Mouse (Mus musculus): ENCODE results near the gene Fam155a.

Gene Fam155a

DNA sequence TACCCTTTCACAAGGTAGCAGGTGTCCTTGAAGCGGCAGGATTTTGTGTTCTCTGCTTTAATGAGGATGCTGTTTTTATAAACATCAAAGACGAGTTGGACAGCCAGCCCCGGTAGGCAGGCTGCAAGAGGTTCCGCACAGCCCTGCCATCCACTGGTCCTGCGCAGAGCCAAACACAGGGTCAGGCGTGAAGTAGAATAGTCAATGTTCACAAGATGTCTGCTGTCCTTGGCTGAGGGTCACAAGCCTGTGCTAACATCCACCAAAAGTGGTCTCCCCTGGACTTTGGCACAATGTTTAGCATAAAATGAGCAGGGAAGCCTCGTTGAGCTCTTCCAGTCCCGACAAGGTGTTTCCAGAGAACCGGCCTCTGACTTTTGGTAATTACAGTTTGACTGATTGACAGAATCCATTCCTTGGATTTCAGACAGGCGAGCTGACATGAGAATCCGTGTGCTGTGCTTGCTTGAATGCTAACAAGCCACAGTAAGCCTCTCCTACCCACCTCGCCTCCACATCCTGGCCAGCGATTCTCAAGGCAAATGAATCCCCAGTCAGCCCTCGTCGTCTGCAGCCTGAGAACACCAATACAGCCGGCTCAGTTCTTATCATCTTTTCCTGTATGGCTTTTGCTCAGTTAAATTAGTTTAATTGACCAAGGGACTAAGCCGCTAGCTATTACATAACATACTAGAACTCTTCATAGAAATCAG is 522.7 kb downstream of the Fam155a start:
- in situ Hi-C loops (cut with MboI; ENCODE audit: low pct_unique_long_range_greater_than_20kb in 1 of 2, low sequenced_read_pairs in 2 of 2, unreplicated experiment in 1 of 2): loop anchor here (25.0 kb wide), 3 partner anchors 214 to 689 kb away; no protein-coding TSS in a partner anchor

DNA sequence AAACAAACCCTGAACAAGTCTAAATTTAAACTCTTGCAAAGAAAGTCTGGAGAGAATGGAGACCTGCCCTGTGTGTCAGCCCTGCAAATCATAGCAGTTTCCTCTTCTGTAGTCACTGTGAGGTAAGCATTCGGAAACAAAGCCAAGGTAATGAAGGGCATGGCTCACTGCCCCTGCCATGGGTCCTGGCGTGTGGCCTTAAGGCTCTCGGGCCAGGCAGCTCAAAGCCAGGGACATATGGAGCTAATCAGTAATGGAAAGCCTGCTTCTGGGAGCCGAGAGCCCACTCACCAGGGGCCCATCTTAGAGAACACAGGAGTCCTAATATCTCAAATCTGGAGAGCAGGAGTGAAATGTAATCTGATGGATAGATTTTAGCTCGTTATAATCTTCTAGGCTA is 525.0 kb downstream of the Fam155a start:
- in situ Hi-C loops (cut with MboI; ENCODE audit: low pct_unique_long_range_greater_than_20kb in 1 of 2, low sequenced_read_pairs in 2 of 2, unreplicated experiment in 1 of 2): loop anchor here (25.0 kb wide), 3 partner anchors 216 to 691 kb away; no protein-coding TSS in a partner anchor

DNA sequence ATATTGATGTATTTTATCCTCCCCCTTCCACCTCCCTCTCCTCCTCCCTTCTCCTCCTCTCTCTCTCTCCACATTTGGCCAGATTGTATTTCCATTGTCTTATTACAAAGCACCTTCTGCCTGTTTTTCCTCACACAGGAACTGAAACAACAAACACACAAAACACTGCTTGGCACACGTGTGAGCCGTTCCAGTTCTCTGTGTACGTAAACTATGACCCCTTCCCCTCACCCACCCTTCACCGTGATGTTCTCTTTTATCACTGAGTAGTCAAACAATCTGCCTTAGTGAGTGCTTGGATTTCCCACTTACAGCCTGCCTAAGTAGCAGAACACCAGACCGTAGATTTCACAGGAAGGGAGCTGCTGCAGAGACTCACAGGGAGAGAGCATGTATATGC is 530.0 kb downstream of the Fam155a start:
- in situ Hi-C loops (cut with MboI; ENCODE audit: low pct_unique_long_range_greater_than_20kb in 1 of 2, low sequenced_read_pairs in 2 of 2, unreplicated experiment in 1 of 2): loop anchor here (25.0 kb wide), 3 partner anchors 221 to 696 kb away; no protein-coding TSS in a partner anchor

DNA sequence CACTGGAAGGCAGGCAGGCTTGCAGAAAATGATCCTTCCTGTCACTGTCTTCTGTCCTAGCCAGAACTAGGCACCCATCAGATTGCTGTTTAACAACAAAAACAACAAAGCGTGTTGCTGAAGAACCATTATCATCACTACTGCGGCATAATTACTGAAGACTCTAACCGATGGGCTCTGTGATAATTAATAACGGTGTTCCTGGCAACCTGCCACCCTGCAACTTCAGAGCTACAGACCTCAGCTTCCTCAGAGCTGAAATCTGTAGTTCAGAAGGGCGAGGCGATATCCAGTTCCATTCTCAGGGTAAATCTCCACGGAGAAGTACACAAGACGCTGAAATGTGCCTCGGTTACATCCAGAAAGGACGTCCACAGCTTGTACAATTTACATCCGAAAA is 531.2 kb downstream of the Fam155a start:
- in situ Hi-C loops (cut with MboI; ENCODE audit: low pct_unique_long_range_greater_than_20kb in 1 of 2, low sequenced_read_pairs in 2 of 2, unreplicated experiment in 1 of 2): loop anchor here (25.0 kb wide), 3 partner anchors 223 to 698 kb away; no protein-coding TSS in a partner anchor

DNA sequence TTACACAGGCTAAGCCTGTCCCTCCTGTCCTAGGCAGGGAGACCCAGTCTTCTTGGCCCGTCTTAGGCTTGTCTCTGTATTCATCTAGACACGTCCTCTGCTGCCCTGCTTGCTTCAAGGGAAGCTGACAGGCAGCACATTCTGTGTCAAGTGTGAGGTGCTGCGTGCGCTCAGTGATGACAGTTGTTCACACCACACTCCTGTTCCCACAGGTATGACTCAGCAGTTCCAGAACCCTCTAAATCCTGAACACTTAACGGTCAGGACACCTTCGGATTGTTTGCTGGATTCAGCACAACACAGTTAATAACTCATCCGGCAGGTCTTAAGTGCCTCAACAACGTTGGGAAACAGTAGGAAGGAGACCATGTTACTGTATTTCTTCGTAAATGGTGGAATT is 532.0 kb downstream of the Fam155a start:
- in situ Hi-C loops (cut with MboI; ENCODE audit: low pct_unique_long_range_greater_than_20kb in 1 of 2, low sequenced_read_pairs in 2 of 2, unreplicated experiment in 1 of 2): loop anchor here (25.0 kb wide), 3 partner anchors 223 to 698 kb away; no protein-coding TSS in a partner anchor

DNA sequence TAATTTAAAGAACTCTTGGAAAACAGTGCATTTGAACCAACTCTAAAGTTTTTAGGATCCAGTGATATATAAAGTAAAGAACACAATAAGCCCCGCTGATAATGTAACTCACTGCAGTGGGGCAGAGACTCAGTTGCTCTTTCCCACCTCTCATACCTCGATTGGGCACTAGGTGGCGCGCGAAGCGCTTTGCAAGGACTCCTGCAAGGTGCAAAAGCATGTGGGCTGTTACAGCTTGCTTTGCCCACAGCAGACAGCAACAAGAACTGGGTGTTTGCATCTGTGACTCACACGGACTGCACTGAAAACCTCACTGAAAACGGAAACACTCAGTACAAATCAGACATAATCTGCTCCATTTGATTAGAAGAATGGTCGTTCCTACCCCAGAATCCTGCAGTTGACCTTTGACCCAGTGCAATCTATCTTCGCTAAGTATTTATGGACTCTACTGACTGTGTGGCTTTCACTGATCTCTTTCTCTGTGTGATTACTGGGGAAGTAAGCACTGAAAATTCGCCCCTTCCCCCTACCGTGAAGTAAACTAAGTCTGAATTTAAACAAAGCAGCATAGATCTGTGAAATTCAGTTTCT is 537.5 kb downstream of the Fam155a start:
- in situ Hi-C loops (cut with MboI; ENCODE audit: low pct_unique_long_range_greater_than_20kb in 1 of 2, low sequenced_read_pairs in 2 of 2, unreplicated experiment in 1 of 2): loop anchor here (25.0 kb wide), 3 partner anchors 229 to 704 kb away; no protein-coding TSS in a partner anchor

DNA sequence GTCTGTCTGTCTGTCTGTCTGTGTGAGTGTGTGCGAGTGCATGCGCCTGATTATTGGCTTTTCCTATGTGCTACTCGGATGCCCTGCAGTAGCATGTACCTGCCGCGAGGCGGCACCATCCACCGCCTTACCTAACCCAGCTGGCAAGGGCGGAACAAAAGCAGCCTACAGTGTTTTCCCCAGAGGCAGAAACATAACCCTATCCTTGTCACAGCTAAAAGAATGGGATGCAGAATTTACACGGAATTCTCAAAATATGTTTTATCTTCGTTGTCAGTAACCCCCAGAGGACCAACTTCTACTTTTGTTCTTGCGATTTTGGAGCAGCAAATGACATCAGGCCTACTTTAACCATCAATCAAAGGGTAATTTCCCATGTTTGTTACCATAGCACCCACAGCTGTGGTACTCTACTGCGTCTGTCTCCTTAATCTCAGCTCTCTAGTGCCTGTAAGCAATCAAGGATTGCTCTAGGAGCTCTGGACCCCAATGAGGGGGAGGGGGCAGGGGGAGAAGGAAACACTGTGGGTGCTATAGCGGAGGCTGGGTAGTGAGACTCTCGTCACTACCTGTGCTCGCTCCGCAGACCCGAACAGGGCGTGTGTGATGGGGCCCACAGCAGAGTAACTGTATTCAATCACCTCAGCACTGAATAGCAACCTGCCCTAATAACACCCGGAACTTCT is 543.0 kb downstream of the Fam155a start:
- in situ Hi-C loops (cut with MboI; ENCODE audit: low pct_unique_long_range_greater_than_20kb in 1 of 2, low sequenced_read_pairs in 2 of 2, unreplicated experiment in 1 of 2): loop anchor here (25.0 kb wide), 3 partner anchors 234 to 709 kb away; no protein-coding TSS in a partner anchor

DNA sequence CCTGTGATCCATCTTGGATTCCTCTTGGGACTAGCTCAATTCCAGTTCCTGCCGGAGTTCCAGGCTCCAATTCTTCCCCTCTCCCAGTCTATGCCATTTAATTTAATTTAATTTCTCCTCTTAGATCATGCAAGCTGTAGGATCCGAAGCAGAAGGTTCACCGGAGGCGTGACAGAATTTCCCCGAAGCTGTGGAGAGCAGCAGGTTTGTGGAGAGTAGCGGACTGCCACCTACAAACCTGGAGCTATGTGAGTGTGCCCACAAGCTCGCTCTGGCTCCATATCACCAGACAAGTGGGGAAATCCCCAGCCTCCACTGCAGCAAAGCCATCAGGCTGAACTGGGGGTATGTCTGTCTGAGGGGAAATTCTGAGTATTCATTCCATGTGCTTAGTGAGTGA is 544.2 kb downstream of the Fam155a start:
- in situ Hi-C loops (cut with MboI; ENCODE audit: low pct_unique_long_range_greater_than_20kb in 1 of 2, low sequenced_read_pairs in 2 of 2, unreplicated experiment in 1 of 2): loop anchor here (25.0 kb wide), 3 partner anchors 236 to 711 kb away; no protein-coding TSS in a partner anchor

DNA sequence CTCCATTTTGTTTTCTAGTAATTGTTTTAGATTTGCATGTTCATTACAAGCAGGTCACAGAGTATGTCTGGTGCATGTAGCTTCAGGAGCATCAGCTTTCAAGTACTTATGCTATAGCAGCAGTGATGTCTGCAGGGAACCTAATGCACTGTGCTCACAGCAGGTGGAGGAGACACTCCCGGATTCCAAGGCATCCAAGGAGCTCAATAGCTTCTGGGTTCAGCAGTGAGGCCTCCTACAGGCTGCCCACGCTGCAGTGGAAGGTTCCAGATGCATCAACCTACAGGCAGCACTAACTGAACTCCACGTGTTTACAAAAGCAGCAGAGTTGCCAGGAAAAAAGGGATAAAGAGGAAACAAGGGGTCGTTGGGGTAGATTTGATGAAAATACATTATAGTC is 559.2 kb downstream of the Fam155a start:
- in situ Hi-C loops (cut with MboI; ENCODE audit: low pct_unique_long_range_greater_than_20kb in 1 of 2, low sequenced_read_pairs in 2 of 2, unreplicated experiment in 1 of 2): no loop called here

DNA sequence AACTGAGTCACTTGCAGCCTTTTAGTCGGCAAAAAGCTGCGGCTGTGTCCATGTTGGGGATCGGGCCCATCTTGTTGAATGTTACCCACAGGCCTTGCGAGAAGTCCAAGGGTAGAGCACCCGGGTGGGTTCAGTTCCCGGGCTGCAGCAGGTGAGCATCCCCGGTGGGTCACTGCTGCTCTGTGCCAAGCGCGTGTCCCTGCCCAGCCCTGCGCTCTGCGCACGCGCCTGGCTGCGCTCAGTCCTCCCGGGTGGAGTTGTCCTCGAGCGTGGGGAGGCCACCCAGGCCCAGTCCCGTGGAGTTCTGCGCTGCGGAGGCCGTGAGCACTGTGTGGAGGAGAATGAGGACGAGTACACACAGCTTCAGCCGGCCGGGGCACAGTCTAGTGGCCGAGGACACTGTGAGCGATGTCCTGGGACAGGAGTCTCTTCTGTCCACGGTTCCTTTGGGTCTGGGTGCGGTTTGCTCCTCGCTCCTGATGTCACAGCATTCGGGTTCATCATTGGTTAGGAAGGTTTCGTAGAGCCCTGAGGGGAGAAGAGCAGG is 563.4 kb downstream of the Fam155a start:
- in situ Hi-C loops (cut with MboI; ENCODE audit: low pct_unique_long_range_greater_than_20kb in 1 of 2, low sequenced_read_pairs in 2 of 2, unreplicated experiment in 1 of 2): no loop called here

DNA sequence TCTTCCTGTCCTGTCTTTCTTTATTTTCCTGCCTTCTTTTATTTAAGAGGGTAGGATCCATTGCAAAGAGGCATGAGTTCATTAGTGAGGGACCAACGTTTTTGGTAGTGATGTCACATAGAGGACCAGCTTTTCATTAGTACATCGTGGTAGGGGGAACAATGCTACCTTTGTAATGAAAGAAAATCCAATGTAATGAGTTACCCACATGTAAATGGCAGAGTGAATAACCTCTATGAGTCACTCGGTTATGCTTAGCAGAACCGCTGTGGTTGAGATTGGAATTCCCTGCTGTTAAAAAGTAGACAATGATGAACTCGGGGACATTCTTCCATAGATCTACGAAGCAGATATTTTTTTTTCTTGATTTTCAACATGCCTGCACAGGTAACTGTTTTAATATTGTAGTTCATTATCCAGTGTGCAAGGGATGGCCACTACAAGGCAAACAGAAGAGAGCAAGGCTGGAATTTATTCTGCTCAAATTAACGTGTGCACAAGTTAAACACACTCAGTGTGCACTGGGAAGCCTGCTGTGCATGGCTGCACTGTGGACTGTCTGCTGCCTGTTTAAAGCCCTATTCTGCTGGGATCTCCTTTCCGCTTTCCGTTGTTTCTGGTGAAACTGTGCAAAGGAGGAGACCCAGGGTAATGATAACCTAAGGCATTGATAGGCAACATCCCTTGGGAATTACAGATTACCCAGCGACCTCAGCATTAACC is 566.5 kb downstream of the Fam155a start:
- in situ Hi-C loops (cut with MboI; ENCODE audit: low pct_unique_long_range_greater_than_20kb in 1 of 2, low sequenced_read_pairs in 2 of 2, unreplicated experiment in 1 of 2): no loop called here

DNA sequence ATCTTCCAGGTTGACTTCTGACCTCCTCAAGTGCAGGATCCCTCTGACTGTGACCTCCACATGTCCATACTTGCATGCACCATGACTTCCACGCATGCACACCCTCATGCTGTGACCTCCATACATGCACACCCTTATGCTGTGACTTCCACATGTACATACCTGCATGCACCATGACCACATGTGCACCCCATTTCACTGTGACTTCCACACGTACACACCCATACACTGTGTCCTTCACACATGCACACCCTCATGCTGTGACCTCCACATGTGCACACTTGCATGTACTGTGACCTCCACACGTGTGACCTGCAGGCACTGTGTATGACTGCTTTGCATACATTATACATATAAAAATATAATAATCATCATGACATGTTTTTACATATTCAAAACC is 570.9 kb downstream of the Fam155a start:
- in situ Hi-C loops (cut with MboI; ENCODE audit: low pct_unique_long_range_greater_than_20kb in 1 of 2, low sequenced_read_pairs in 2 of 2, unreplicated experiment in 1 of 2): no loop called here

DNA sequence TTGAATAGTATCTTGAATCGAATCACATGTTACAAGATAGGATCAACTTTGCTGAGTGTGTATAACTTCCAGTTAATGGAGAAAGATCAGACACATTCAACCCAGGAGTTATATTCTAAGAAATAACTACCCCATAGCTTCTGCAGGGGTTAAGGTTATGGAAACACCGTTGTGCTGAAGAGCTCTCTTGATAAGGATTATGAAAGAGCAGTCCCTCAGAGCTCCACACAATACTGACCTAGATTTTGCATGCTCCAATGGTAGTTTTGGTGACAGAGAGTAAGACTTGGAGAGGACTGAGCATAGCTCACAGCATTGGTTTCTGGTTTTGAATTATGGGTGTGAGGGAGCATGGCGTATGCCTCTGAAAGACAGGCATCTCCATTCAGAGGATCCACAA is 579.3 kb downstream of the Fam155a start:
- in situ Hi-C loops (cut with MboI; ENCODE audit: low pct_unique_long_range_greater_than_20kb in 1 of 2, low sequenced_read_pairs in 2 of 2, unreplicated experiment in 1 of 2): no loop called here

DNA sequence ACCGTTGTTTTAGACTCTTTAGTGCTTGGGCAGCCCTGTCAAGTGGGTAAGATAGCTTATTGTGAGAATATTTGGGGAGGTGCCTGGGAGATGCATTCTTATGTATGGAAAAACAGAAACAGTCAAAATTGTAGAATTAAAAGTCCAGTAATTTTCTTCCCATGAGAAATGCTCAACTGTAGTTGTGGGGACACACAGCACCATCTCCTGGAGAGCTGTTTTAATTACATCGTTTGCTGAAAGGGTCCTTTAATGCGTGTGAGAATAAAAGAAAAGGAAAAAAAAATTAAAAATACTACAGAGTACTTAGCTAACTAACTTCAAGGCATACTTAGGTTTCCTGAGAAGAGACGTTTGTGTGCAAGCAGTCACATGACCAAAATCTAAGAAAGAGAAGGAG is 582.3 kb downstream of the Fam155a start:
- in situ Hi-C loops (cut with MboI; ENCODE audit: low pct_unique_long_range_greater_than_20kb in 1 of 2, low sequenced_read_pairs in 2 of 2, unreplicated experiment in 1 of 2): no loop called here

DNA sequence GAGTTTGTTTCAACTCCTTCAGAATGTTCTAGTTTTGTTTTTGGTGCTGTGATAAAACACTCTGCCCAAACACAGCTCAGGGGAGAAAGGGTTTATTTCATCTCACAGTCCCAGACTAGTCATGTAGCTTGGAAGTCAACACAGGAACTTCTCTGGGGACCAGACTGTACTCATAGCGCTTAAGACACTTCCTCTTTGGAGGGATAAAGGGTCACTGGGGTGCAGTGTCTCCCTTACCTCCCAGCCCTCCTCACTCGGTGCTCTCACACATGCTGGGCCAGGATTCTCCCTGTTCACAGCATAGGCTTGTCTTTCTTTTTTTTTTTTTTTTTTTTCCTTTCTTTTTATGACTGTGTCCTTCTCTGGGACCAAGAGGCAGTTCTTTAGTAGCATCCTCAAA is 585.8 kb downstream of the Fam155a start:
- in situ Hi-C loops (cut with MboI; ENCODE audit: low pct_unique_long_range_greater_than_20kb in 1 of 2, low sequenced_read_pairs in 2 of 2, unreplicated experiment in 1 of 2): no loop called here

DNA sequence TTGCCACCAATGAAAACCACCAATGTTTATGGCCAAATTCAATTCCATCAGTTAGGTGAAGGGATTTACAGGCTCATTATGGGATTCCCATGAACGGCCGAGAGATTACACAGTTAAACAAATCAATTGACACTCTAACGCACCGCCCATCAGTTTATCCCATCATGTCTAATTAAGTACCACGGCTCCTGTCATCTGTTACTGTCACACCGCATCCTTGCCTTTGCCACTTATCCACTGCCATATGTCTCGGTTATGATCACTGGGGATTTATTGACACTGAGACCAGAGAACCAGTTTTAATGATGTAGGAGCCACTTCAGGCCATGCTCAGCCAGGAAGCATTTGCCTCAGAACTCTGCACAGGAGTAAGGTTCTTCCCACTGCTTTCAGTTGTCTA is 588.5 kb downstream of the Fam155a start:
- in situ Hi-C loops (cut with MboI; ENCODE audit: low pct_unique_long_range_greater_than_20kb in 1 of 2, low sequenced_read_pairs in 2 of 2, unreplicated experiment in 1 of 2): no loop called here

DNA sequence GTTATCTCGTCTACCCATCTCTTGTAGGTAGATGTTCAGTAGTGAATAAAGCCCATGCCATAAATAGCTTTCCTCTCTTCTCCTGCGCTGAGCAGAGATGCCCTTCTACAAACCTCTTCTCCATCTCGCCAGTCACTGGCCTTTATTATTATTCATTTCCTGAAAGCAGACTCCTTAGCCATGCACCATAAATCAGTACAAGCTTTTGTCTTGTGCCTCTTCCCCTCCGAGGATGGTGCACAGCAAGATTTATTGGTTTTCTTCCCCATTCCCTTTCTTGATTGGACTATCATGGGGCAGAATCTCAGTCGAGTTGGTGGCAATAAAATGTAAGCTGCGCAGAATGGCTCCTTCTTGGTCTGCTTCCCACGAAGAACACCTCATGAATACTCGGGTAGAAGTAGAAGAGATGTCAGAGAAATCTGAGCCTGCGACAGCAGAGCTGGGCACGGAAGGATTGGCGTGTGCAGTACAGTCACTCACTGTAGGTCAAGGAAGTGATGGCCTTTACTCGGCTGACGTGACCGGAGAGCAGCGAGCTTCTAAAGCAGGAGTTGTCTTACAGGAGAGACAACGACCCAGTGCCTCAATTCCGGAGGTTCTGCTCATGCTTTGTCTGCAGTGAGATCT is 590.2 kb downstream of the Fam155a start:
- in situ Hi-C loops (cut with MboI; ENCODE audit: low pct_unique_long_range_greater_than_20kb in 1 of 2, low sequenced_read_pairs in 2 of 2, unreplicated experiment in 1 of 2): no loop called here

DNA sequence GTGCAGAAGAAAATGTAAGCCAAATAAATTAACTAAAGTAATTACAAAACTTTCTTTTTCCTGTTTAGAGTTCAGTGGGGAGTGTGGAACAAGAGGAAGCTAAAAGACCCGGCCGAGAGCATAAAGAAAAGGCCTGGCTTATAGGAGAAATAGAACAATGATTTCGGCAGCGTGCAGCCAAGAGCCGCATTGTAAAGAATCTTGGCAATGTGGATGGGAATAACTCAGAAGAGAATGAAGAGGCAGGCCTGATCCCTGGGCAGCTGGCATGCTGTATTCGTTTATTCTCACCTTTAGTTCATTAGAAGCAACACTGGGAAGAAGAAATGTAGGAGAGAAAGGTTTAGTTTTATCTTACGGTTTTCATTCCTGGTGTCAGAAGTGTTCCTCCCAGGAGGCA is 594.0 kb downstream of the Fam155a start:
- in situ Hi-C loops (cut with MboI; ENCODE audit: low pct_unique_long_range_greater_than_20kb in 1 of 2, low sequenced_read_pairs in 2 of 2, unreplicated experiment in 1 of 2): no loop called here
